Mouse (Mus musculus) liver, adult 2 months (tissue): Measurements from ENCODE around the gene Fam171a2. TPM values are rescaled to one million over a fixed set of nuclear protein-coding genes. Genes with fewer than 3 reads are reported as not detected.

Source experiments
- DNase-seq: peaks from one replicate; pipeline ENCODE4 v3.0.0-alpha.2; 2011; ENCODE audit warnings: low read depth, low spot score; ENCODE audit errors: extremely low read depth
- H3K27ac ChIP-seq: fragments of 200-500 bp; replicated peaks from 2 replicates; pipeline ENCODE4 v1.5.1; 2012; ENCODE audit warnings: low read depth, mild to moderate bottlenecking, control low read depth, inconsistent platforms, low read length; ENCODE audit not compliant: insufficient read depth
- H3K27me3 ChIP-seq: fragments of 200-500 bp; 2 replicates; pipeline ENCODE4 v1.6.1; 2012; ENCODE audit warnings: mild to moderate bottlenecking, moderate library complexity, low read length, inconsistent platforms; ENCODE audit not compliant: control insufficient read depth, insufficient read depth
- H3K36me3 ChIP-seq: fragments of 200-500 bp; 2 replicates; pipeline ENCODE4 v1.6.1; 2012; ENCODE audit warnings: low read length, inconsistent platforms; ENCODE audit not compliant: control insufficient read depth, insufficient read depth
- H3K4me1 ChIP-seq: fragments of 200-500 bp; 2 replicates; pipeline ENCODE4 v1.6.1; 2011; ENCODE audit warnings: low read length; ENCODE audit not compliant: control insufficient read depth, insufficient read depth
- H3K4me3 ChIP-seq: fragments of 200-500 bp; 2 replicates; pipeline ENCODE4 v1.5.1; 2011; ENCODE audit warnings: low read depth, mild to moderate bottlenecking, control low read depth, low read length, moderate library complexity; ENCODE audit not compliant: insufficient read depth
- H3K79me2 ChIP-seq: fragments of 200-500 bp; 2 replicates; pipeline ENCODE4 v1.6.1; 2012; ENCODE audit warnings: inconsistent platforms, mild to moderate bottlenecking, low read length, moderate library complexity; ENCODE audit not compliant: control insufficient read depth, insufficient read depth
- H3K9ac ChIP-seq: fragments of 200-500 bp; 2 replicates; pipeline ENCODE4 v1.6.1; 2012; ENCODE audit warnings: low read depth, mild to moderate bottlenecking, control low read depth, inconsistent platforms, low read length
- CTCF ChIP-seq: fragments of 200-500 bp; IDR thresholded peaks from 2 replicates; pipeline ENCODE4 v1.5.1; 2011; ENCODE audit warnings: low read depth, low read length, control low read depth
- POLR2A ChIP-seq: fragments of 200-500 bp; IDR thresholded peaks from 2 replicates; pipeline ENCODE4 v1.6.1; 2011; ENCODE audit warnings: low read length, control low read depth; ENCODE audit not compliant: insufficient read depth; ENCODE audit errors: extremely low read depth
- WGBS: fragments of 180-500 bp; shearing (Covaris S2); methylation state at CpG from one replicate; pipeline ENCODE4 v1.1.7; 2018; 5-methylcytosine and 5-hydroxymethylcytosine counted together
- polyA plus RNA-seq: library from polyadenylated mRNA; depleted of rRNA; stranded (reverse); fragments of >200 nt; gene quantifications from 2 replicates; pipeline ENCODE4 v1.2.3, GENCODE M21; 2012
- total RNA-seq: library from RNA; depleted of rRNA; stranded (reverse); fragments of >200 nt; gene quantifications from 2 replicates; pipeline ENCODE4 v1.2.3, GENCODE M21; 2014

Fam171a2 gene
- total and polyA plus RNA-seq, 2 experiments = 1.0 to 1.8 TPM

- peaks cover 7% of the 10 kb centered on the region; the same call in 1 of the 2 replicates for H3K79me2 ChIP-seq
- WGBS = 13% methylated on average over 15 of the region's 15 CpGs
- no peaks in the 10 kb centered on the region for H3K27me3 ChIP-seq
- peaks cover under 1% of the 10 kb centered on the region; the same call in 1 of the 2 replicates for H3K36me3 ChIP-seq
- TF ChIP-seq CTCF = no peak
- no peak for TF ChIP-seq POLR2A
- H3K9ac ChIP-seq = peak overlapping the region; percentile 53
- peak overlapping the region; percentile 88 for H3K27ac ChIP-seq
- H3K4me3 ChIP-seq = 0 out of 2 replicates have a peak overlapping the region, but pooled peaks have one; percentile 7
- peaks cover 23% of the 10 kb centered on the region for H3K4me1 ChIP-seq
- peak; percentile 81 for DNase-seq
Measured at GRCm38 (mm10) chr11:102408888-102409794, 38.3 kb downstream of the Fam171a2 start.

- DNase-seq = peak; percentile 98
- Histone ChIP-seq H3K79me2 (peaks cover 7% of the 10 kb centered on the region; the same call in 1 of the 2 replicates), H3K4me3 (peak overlapping the region; percentile 84; the same call in 1 of the 2 replicates), H3K4me1 (peaks cover 26% of the 10 kb centered on the region), H3K9ac (peak overlapping the region; percentile 89), H3K27ac (peak overlapping the region; percentile 99), H3K27me3 (no peaks in the 10 kb centered on the region), H3K36me3 (peaks cover 4% of the 10 kb centered on the region; the same call in 1 of the 2 replicates)
- WGBS = under 1% methylated on average over 32 of the region's 32 CpGs
- no peak for TF ChIP-seq CTCF
- peak; percentile 82 for TF ChIP-seq POLR2A
Measured at GRCm38 (mm10) chr11:102408344-102408876, 39.1 kb downstream of the Fam171a2 start.

- Histone ChIP-seq H3K9ac (peak within 1 kb of the TSS; percentile 97), H3K4me1 (peaks cover 26% of the 10 kb centered on the region), H3K27ac (peak within 1 kb of the TSS; percentile 99), H3K36me3 (peaks cover 10% of the 10 kb centered on the region), H3K4me3 (peak within 1 kb of the TSS; percentile 90), H3K27me3 (no peaks in the 10 kb centered on the region), H3K79me2 (peaks cover 7% of the 10 kb centered on the region; the same call in 1 of the 2 replicates)
- under 1% methylated on average over 19 of the region's 19 CpGs for WGBS
- peak; percentile 84 for DNase-seq
- TF ChIP-seq POLR2A (no peak), CTCF (no peak)
Measured at GRCm38 (mm10) chr11:102407834-102408215, 39.7 kb downstream of the Fam171a2 start, which contains the start of gene Slc25a39. Gene Slc25a39, minus strand, starts transcription at chr11:102407946.

GRCm38 (mm10) chr11:102406900-102407833, 40.3 kb downstream of the Fam171a2 start:
- Histone ChIP-seq H3K36me3 (peaks cover 15% of the 10 kb centered on the region), H3K27me3 (no peaks in the 10 kb centered on the region), H3K4me3 (peak overlapping the region; percentile 90), H3K27ac (peak overlapping the region; percentile 99), H3K4me1 (peaks cover 26% of the 10 kb centered on the region), H3K79me2 (peaks cover 7% of the 10 kb centered on the region; the same call in 1 of the 2 replicates), H3K9ac (peak overlapping the region; percentile 97)
- peak; percentile 90 for DNase-seq
- under 1% methylated on average over 85 of the region's 85 CpGs for WGBS
- TF ChIP-seq CTCF (no peak), POLR2A (peak; percentile 59; the same call in 1 of the 2 replicates)

GRCm38 (mm10) chr11:102406401-102406800, 41.1 kb downstream of the Fam171a2 start:
- peak overlapping the region; percentile 97 for H3K27ac ChIP-seq
- peaks cover 24% of the 10 kb centered on the region for H3K4me1 ChIP-seq
- H3K4me3 ChIP-seq = peak overlapping the region; percentile 90
- peaks cover 7% of the 10 kb centered on the region; the same call in 1 of the 2 replicates for H3K79me2 ChIP-seq
- H3K27me3 ChIP-seq = no peaks in the 10 kb centered on the region
- peaks cover 15% of the 10 kb centered on the region for H3K36me3 ChIP-seq
- WGBS = 6% methylated on average over 3 of the region's 3 CpGs
- no peak for TF ChIP-seq CTCF
- TF ChIP-seq POLR2A = no peak
- H3K9ac ChIP-seq = peak overlapping the region; percentile 97
- DNase-seq = no peak
